ENCODE assay signal across 15 mouse cellular contexts in the genomic region with DNA sequence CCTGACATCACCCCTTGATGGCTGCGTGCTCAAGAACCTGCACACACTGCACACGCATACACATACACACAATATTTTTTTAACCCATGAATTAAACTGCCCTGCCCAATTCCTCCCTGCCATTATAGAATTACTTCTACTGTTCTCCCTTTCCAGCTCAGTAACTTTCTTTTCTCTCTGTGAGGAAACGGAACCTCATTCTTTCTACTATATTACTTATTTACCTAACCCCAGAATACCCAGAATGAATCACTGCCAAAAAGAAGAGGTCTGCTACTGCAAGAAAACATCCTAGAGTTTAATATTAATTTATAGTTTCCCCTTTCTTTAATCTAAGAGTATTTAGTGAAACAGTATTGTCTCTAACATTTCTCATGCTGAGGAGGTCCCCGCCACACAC.
"Had no signal": no experiment of that assay in that cellular context is flagged by ENCODE, and none has a peak within 500 bp of the region (broad histone marks: within the 10 kb centered on the region; RNA-seq: fewer than 3 reads in every experiment).

No protein-coding gene starts in this region.

- H3K9me3 ChIP-seq: neural tube, embryonic 15.5 days; stomach, embryonic 15.5 days had no signal

- H3K4me1 ChIP-seq: neural tube, embryonic 15.5 days had no signal

- H3K4me3 ChIP-seq: neural tube, embryonic 15.5 days; stomach, embryonic 15.5 days had no signal

- H3K36me3 ChIP-seq: neural tube, embryonic 15.5 days; stomach, embryonic 15.5 days had no signal

- H3K9ac ChIP-seq: neural tube, embryonic 15.5 days; stomach, embryonic 15.5 days had no signal

- DNase-seq: retina, postnatal 1 day; right cerebral cortex, adult 18-20 months; right cerebral cortex, postnatal 14 days; right cerebral cortex, postnatal 25 days; right cerebral cortex, postnatal 4 days; spleen, adult 18-20 months; thymus, adult 18-20 months; thymus, adult 2 months; thymus, postnatal 14 days; thymus, postnatal 25 days; thymus, postnatal 36 days; thymus, postnatal 4 days had no signal

- H3K27me3 ChIP-seq: neural tube, embryonic 15.5 days; stomach, embryonic 15.5 days had no signal

- H3K27ac ChIP-seq: neural tube, embryonic 15.5 days; stomach, embryonic 15.5 days; stomach, postnatal 0 days had no signal

- H3K4me2 ChIP-seq: neural tube, embryonic 15.5 days; stomach, embryonic 15.5 days had no signal
